Mouse (Mus musculus) inflammation-experienced regulatory T-cells, adult 6 months (primary cell): ENCODE data around the gene Mtmr11. TPM values are rescaled to one million over a fixed set of nuclear protein-coding genes. Genes with fewer than 3 reads are reported as not detected.

Experiments used
- ATAC-seq: one replicate; pipeline ENCODE4 v1.8.0; 2017
- polyA plus RNA-seq, 3 experiments: library from polyadenylated mRNA; unstranded; fragments of 100-300 nt; shearing (Covaris generic); gene quantifications; one replicate each; pipeline ENCODE4 v1.2.1; 2017

The Mtmr11 gene
- polyA plus RNA-seq, 3 experiments from 2014 or later = 1.8 to 2.6 (median 2.0) TPM

GRCm38 (mm10) chr3:96219191-96219641, 57.4 kb downstream of the Mtmr11 start:
- peak; percentile 19 for ATAC-seq

- ATAC-seq = peak; percentile 77
These were observed 57.9 kb downstream of the Mtmr11 start, which contains the start of the genes Bola1 and Hist2h2ab for GRCm38 (mm10) chr3:96219661-96220130. Gene Bola1 (minus strand): TSS chr3:96219709. Gene Hist2h2ab (plus strand): TSS chr3:96219865.

- ATAC-seq = peak; percentile 9
These were observed 58.4 kb downstream of the Mtmr11 start for GRCm38 (mm10) chr3:96220131-96220764.

- peak; percentile 79 for ATAC-seq
These were observed 59.2 kb downstream of the Mtmr11 start, which contains the start of the genes Hist2h2ac and Hist2h2be for GRCm38 (mm10) chr3:96220765-96221639. Gene Hist2h2ac (minus strand): TSS chr3:96220880. Gene Hist2h2be (plus strand): TSS chr3:96221119.

Other genes starting within 250 kb of the Mtmr11 start
- gene Anp32e, start 232.8 kb upstream of the Mtmr11 start, polyA plus RNA-seq = 100 to 1,000 TPM; 164 to 282 (median 210) TPM
- 10 to 100 TPM; 10.3 to 27.1 (median 15.9) TPM for gene Plekho1, start 166.0 kb upstream of the Mtmr11 start, polyA plus RNA-seq
- 10 to 100 TPM; 21.2 to 23.9 (median 23.9) TPM for gene Vps45, start 103.5 kb upstream of the Mtmr11 start, polyA plus RNA-seq
- 10 to 100 TPM in 1 of 3 experiments, 1 to 10 TPM in 2; 7.4 to 13.1 (median 9.9) TPM for gene Otud7b, start 57.5 kb upstream of the Mtmr11 start, polyA plus RNA-seq
- gene Sf3b4, start 10.3 kb downstream of the Mtmr11 start, polyA plus RNA-seq = 10 to 100 TPM; 53.4 to 82.6 (median 56.6) TPM
- 1 to 10 TPM; 1.2 to 1.5 (median 1.4) TPM for gene Sv2a, start 19.1 kb downstream of the Mtmr11 start, polyA plus RNA-seq
- gene Bola1, start 57.7 kb downstream of the Mtmr11 start, polyA plus RNA-seq = 10 to 100 TPM; 23.4 to 36.1 (median 32.1) TPM
- 1 to 10 TPM in 1 of 3 experiments, not detected in 2; 1.4 TPM for gene Hist2h2ab, start 57.9 kb downstream of the Mtmr11 start, polyA plus RNA-seq
- 10 to 100 TPM in 1 of 3 experiments, 1 to 10 TPM in 2; 7.4 to 11.6 (median 8.1) TPM for gene Hist2h2ac, start 58.9 kb downstream of the Mtmr11 start, polyA plus RNA-seq
- 1 to 10 TPM in 2 of 3 experiments, under 1 TPM in 1; 0.38 to 2.2 (median 2.0) TPM for gene Hist2h2be, start 59.1 kb downstream of the Mtmr11 start, polyA plus RNA-seq
- 1 to 10 TPM in 1 of 3 experiments, not detected in 2; 1.5 TPM for gene Hist2h3c2, start 77.1 kb downstream of the Mtmr11 start, polyA plus RNA-seq
- 100 to 1,000 TPM in 1 of 3 experiments, 10 to 100 TPM in 2; 36.1 to 104 (median 53.6) TPM for gene Hist2h2aa2, start 78.3 kb downstream of the Mtmr11 start, polyA plus RNA-seq
- gene Hist2h2aa1, start 83.5 kb downstream of the Mtmr11 start, polyA plus RNA-seq = 10 to 100 TPM in 2 of 3 experiments, 1 to 10 TPM in 1; 9.6 to 22.0 (median 11.1) TPM
- not detected for gene Hist2h3c1, start 84.7 kb downstream of the Mtmr11 start, polyA plus RNA-seq
- 1 to 10 TPM; 1.3 to 7.4 (median 5.9) TPM for gene Hist2h4, start 101.3 kb downstream of the Mtmr11 start, polyA plus RNA-seq
- 10 to 100 TPM in 1 of 3 experiments, 1 to 10 TPM in 2; 4.8 to 44.5 (median 9.0) TPM for gene Hist2h3b, start 106.7 kb downstream of the Mtmr11 start, polyA plus RNA-seq
- gene Hist2h2bb, start 107.7 kb downstream of the Mtmr11 start, polyA plus RNA-seq = 10 to 100 TPM in 2 of 3 experiments, 1 to 10 TPM in 1; 5.7 to 28.2 (median 20.9) TPM
- gene Fcgr1, start 132.0 kb downstream of the Mtmr11 start, polyA plus RNA-seq = under 1 TPM in 1 of 3 experiments, not detected in 2; 0.43 TPM